Mouse (Mus musculus) cerebellum, adult 2 months (tissue): ENCODE measurements at regions not wholly inside any gene's neighbourhood (a gene's known extent, or its start where the extent isn't known, plus 50 kb on each side); places are given as distances from the start of the nearest gene placed in this dataset.

Experiments used
- DNase-seq, 2 experiments: peaks; one replicate each; pipeline ENCODE4 v3.0.0; 2021
- H3K27ac ChIP-seq: fragments of 200-500 bp; 2 replicates; pipeline ENCODE4 v1.5.1; 2012; ENCODE audit warnings: low read length, control low read depth, inconsistent platforms; ENCODE audit not compliant: insufficient read depth
- H3K27me3 ChIP-seq: fragments of 200-500 bp; 2 replicates; pipeline ENCODE4 v1.6.1; 2012; ENCODE audit warnings: inconsistent platforms, mild to moderate bottlenecking, low read length, moderate library complexity; ENCODE audit not compliant: control insufficient read depth, insufficient read depth
- H3K4me1 ChIP-seq: fragments of 200-500 bp; 2 replicates; pipeline ENCODE4 v1.6.1; 2011; ENCODE audit warnings: low read length; ENCODE audit not compliant: control insufficient read depth, insufficient read depth
- H3K4me3 ChIP-seq: fragments of 200-500 bp; replicated peaks from 2 replicates; pipeline ENCODE3; 2011; ENCODE audit warnings: mild to moderate bottlenecking, low read depth, low read length, control low read depth; ENCODE audit not compliant: insufficient read depth
- CTCF ChIP-seq: fragments of 200-500 bp; IDR thresholded peaks from 2 replicates; pipeline ENCODE4 v1.5.1; 2011; ENCODE audit warnings: low read depth, mild to moderate bottlenecking, control low read depth, low read length, moderate library complexity, borderline replicate concordance; ENCODE audit not compliant: insufficient read depth
- POLR2A ChIP-seq: fragments of 200-500 bp; IDR thresholded peaks from 2 replicates; pipeline ENCODE4 v1.6.1; 2011; ENCODE audit warnings: low read length, control low read depth, borderline replicate concordance; ENCODE audit not compliant: insufficient read depth
- WGBS: fragments of 180-500 bp; shearing (Covaris S2); methylation state at CpG from one replicate; pipeline ENCODE4 v1.1.7; 2018; 5-methylcytosine and 5-hydroxymethylcytosine counted together

- Histone ChIP-seq H3K27ac (no peak overlapping the region), H3K4me1 (no peaks in the 10 kb centered on the region), H3K4me3 (no peak overlapping the region), H3K27me3 (no peaks in the 10 kb centered on the region)
- TF ChIP-seq POLR2A, result no peak
- TF ChIP-seq CTCF, result no peak
- no peak for DNase-seq
- WGBS, result 71% methylated on average over 17 of the region's 17 CpGs
Observed at GRCm38 (mm10) chr9:62590407-62591195, 53.8 kb upstream of the Coro2b start.

- H3K27me3 ChIP-seq, result no peaks in the 10 kb centered on the region
- H3K27ac ChIP-seq, result no peak overlapping the region
- no peak for DNase-seq
- TF ChIP-seq POLR2A (no peak), CTCF (no peak)
- WGBS, result 52% methylated on average over 6 of the region's 6 CpGs
- no peaks in the 10 kb centered on the region for H3K4me1 ChIP-seq
- no peak overlapping the region for H3K4me3 ChIP-seq
Observed at GRCm38 (mm10) chr9:62591196-62591485, 54.3 kb upstream of the Coro2b start.

GRCm38 (mm10) chr9:62598056-62598455 lies 61.2 kb upstream of the Coro2b start:
- WGBS, result 55% methylated on average over 7 of the region's 7 CpGs
- no peak for DNase-seq
- H3K4me1 ChIP-seq, result no peaks in the 10 kb centered on the region
- H3K27me3 ChIP-seq, result no peaks in the 10 kb centered on the region
- no peak for TF ChIP-seq CTCF
- TF ChIP-seq POLR2A, result no peak
- no peak overlapping the region for H3K4me3 ChIP-seq
- H3K27ac ChIP-seq, result no peak overlapping the region

GRCm38 (mm10) chr9:62598956-62599355 lies 62.1 kb upstream of the Coro2b start:
- whole genome bisulfite sequencing, result 96% methylated on average over 5 of the region's 5 CpGs
- Histone ChIP-seq H3K4me1 (no peaks in the 10 kb centered on the region), H3K27ac (no peak overlapping the region), H3K4me3 (no peak overlapping the region), H3K27me3 (no peaks in the 10 kb centered on the region)
- DNase-seq, result no peak
- no peak for TF ChIP-seq CTCF
- TF ChIP-seq POLR2A, result no peak

- 88% methylated on average over 2 of the region's 2 CpGs for WGBS
- Histone ChIP-seq H3K27ac (no peak overlapping the region), H3K4me3 (no peak overlapping the region), H3K4me1 (no peaks in the 10 kb centered on the region), H3K27me3 (no peaks in the 10 kb centered on the region; the same call in 1 of the 2 replicates)
- DNase-seq, result no peak
- TF ChIP-seq CTCF (no peak), POLR2A (no peak)
Observed at GRCm38 (mm10) chr9:62610526-62610925, 67.1 kb upstream of the Itga11 start.

- DNase-seq, result no peak
- Histone ChIP-seq H3K4me1 (no peaks in the 10 kb centered on the region), H3K27ac (no peak overlapping the region), H3K4me3 (no peak overlapping the region), H3K27me3 (no peaks in the 10 kb centered on the region; the same call in 1 of the 2 replicates)
- TF ChIP-seq POLR2A, result no peak
- no peak for TF ChIP-seq CTCF
- WGBS, result 42% methylated on average over 2 of the region's 2 CpGs
Observed at GRCm38 (mm10) chr9:62611452-62611851, 66.2 kb upstream of the Itga11 start.

GRCm38 (mm10) chr9:62613053-62613452 lies 64.6 kb upstream of the Itga11 start:
- WGBS, result 35% methylated on average over 2 of the region's 2 CpGs
- no peaks in the 10 kb centered on the region for H3K4me1 ChIP-seq

GRCm38 (mm10) chr9:62613806-62614205 lies 63.8 kb upstream of the Itga11 start:
- H3K4me3 ChIP-seq, result no peak overlapping the region
- H3K4me1 ChIP-seq, result no peaks in the 10 kb centered on the region
- no peak for DNase-seq
- H3K27ac ChIP-seq, result no peak overlapping the region
- TF ChIP-seq CTCF, result no peak
- TF ChIP-seq POLR2A, result no peak
- no peaks in the 10 kb centered on the region; the same call in 1 of the 2 replicates for H3K27me3 ChIP-seq
- 78% methylated on average over 8 of the region's 8 CpGs for WGBS

More at GRCm38 (mm10) chr9:62613053-62613452, 64.6 kb upstream of the Itga11 start:
- TF ChIP-seq POLR2A, result no peak
- no peak for TF ChIP-seq CTCF
- DNase-seq, result no peak
- Histone ChIP-seq H3K4me3 (no peak overlapping the region), H3K27me3 (no peaks in the 10 kb centered on the region; the same call in 1 of the 2 replicates), H3K27ac (no peak overlapping the region)
